Mouse (Mus musculus): ENCODE results near the gene Mbtps1.

Gene Mbtps1

GRCm38 (mm10) chr8:119558603-119559401, at the start of gene Mbtps1:
Mbtps1 (minus strand) TSS chr8:119558735.
- peak; percentile 98 for DNase-seq

GRCm38 (mm10) chr8:119606224-119606623, 47.7 kb upstream of the Mbtps1 start:
- DNase-seq: no peak

GRCm38 (mm10) chr8:119604996-119605395, 46.5 kb upstream of the Mbtps1 start, which contains the start of gene Taf1c:
Taf1c (minus strand) TSS chr8:119605222.
- peak; percentile 91 for DNase-seq

GRCm38 (mm10) chr8:119604398-119604803, 45.9 kb upstream of the Mbtps1 start:
- DNase-seq: no peak

GRCm38 (mm10) chr8:119603771-119604170, 45.2 kb upstream of the Mbtps1 start:
- DNase-seq: no peak

- DNase-seq: no peak
Observed at GRCm38 (mm10) chr8:119591456-119591855, 32.9 kb upstream of the Mbtps1 start.

- DNase-seq: no peak
Observed at GRCm38 (mm10) chr8:119590348-119590747, 31.8 kb upstream of the Mbtps1 start.

- no peak for DNase-seq
Observed at GRCm38 (mm10) chr8:119588844-119589243, 30.3 kb upstream of the Mbtps1 start.

- DNase-seq: no peak
Observed at GRCm38 (mm10) chr8:119588321-119588720, 29.8 kb upstream of the Mbtps1 start.

- DNase-seq: no peak
Observed at GRCm38 (mm10) chr8:119585901-119586300, 27.4 kb upstream of the Mbtps1 start.

- DNase-seq: no peak
Observed at GRCm38 (mm10) chr8:119580441-119581161, 22.1 kb upstream of the Mbtps1 start.

- no peak for DNase-seq
Observed at GRCm38 (mm10) chr8:119579096-119579495, 20.6 kb upstream of the Mbtps1 start.

GRCm38 (mm10) chr8:119575366-119575726, 16.8 kb upstream of the Mbtps1 start:
- no peak for DNase-seq

GRCm38 (mm10) chr8:119574437-119575365, 16.2 kb upstream of the Mbtps1 start, which contains the start of the genes Hsdl1 and Dnaaf1:
Hsdl1 (minus strand) TSS chr8:119575183.
Dnaaf1 (plus strand) TSS chr8:119575235.
- DNase-seq: peak; percentile 94

GRCm38 (mm10) chr8:119572411-119572810, 13.9 kb upstream of the Mbtps1 start:
- no peak for DNase-seq

- no peak for DNase-seq
Observed at GRCm38 (mm10) chr8:119571135-119571534, 12.6 kb upstream of the Mbtps1 start.

- DNase-seq: no peak
Observed at GRCm38 (mm10) chr8:119569881-119570280, 11.3 kb upstream of the Mbtps1 start.

- no peak for DNase-seq
Observed at GRCm38 (mm10) chr8:119568951-119569350, 10.4 kb upstream of the Mbtps1 start.

- DNase-seq: no peak
Observed at GRCm38 (mm10) chr8:119568251-119568650, 9.7 kb upstream of the Mbtps1 start.

GRCm38 (mm10) chr8:119566367-119566766, 7.8 kb upstream of the Mbtps1 start:
- DNase-seq: no peak

- DNase-seq: peak; percentile 46
Observed at GRCm38 (mm10) chr8:119563849-119564251, 5.3 kb upstream of the Mbtps1 start.

- no peak for DNase-seq
Observed at GRCm38 (mm10) chr8:119559402-119559720, 826 bp upstream of the Mbtps1 start.
